Mouse (Mus musculus) olfactory bulb, adult 2 months (tissue): ENCODE results near the gene Tspan9. TPM values are rescaled to one million over a fixed set of nuclear protein-coding genes. Genes with fewer than 3 reads are reported as not detected.
A peak's percentile ranks its signal among the peaks of the same experiment; 100 is the strongest.

Experiments used
- H3K27ac ChIP-seq: fragments of 200-500 bp; 2 replicates; pipeline ENCODE4 v1.5.1; 2012; ENCODE audit warnings: low read depth, low read length; ENCODE audit not compliant: insufficient read depth
- H3K4me1 ChIP-seq: fragments of 200-500 bp; 2 replicates; pipeline ENCODE4 v1.6.1; 2012; ENCODE audit warnings: low read length; ENCODE audit not compliant: control insufficient read depth, insufficient read depth
- H3K4me3 ChIP-seq: fragments of 200-500 bp; 2 replicates; pipeline ENCODE4 v1.5.1; 2012; ENCODE audit warnings: mild to moderate bottlenecking, low read depth, low read length, moderate library complexity; ENCODE audit not compliant: insufficient read depth
- CTCF ChIP-seq: fragments of 200-500 bp; IDR thresholded peaks from 2 replicates; pipeline ENCODE4 v1.5.1; 2012; ENCODE audit warnings: low read depth, mild to moderate bottlenecking, low read length, moderate library complexity; ENCODE audit not compliant: insufficient read depth
- POLR2A ChIP-seq: fragments of 200-500 bp; IDR thresholded peaks from 2 replicates; pipeline ENCODE4 v1.6.1; 2012; ENCODE audit warnings: mild to moderate bottlenecking, low read depth, low read length, moderate library complexity; ENCODE audit not compliant: insufficient read depth
- WGBS: fragments of 180-500 bp; shearing (Covaris S2); methylation state at CpG from one replicate; pipeline ENCODE4 v1.1.7; 2018; 5-methylcytosine and 5-hydroxymethylcytosine counted together
- polyA plus RNA-seq: library from polyadenylated mRNA; stranded (reverse); fragments of >200 nt; gene quantifications from 2 replicates; pipeline ENCODE4 v1.2.4, GENCODE M21; 2012; ENCODE audit warnings: low replicate concordance; ENCODE audit not compliant: missing spikeins, insufficient read depth, insufficient read length

Tspan9 gene
- polyA plus RNA-seq, 1 experiment = not detected

DNA sequence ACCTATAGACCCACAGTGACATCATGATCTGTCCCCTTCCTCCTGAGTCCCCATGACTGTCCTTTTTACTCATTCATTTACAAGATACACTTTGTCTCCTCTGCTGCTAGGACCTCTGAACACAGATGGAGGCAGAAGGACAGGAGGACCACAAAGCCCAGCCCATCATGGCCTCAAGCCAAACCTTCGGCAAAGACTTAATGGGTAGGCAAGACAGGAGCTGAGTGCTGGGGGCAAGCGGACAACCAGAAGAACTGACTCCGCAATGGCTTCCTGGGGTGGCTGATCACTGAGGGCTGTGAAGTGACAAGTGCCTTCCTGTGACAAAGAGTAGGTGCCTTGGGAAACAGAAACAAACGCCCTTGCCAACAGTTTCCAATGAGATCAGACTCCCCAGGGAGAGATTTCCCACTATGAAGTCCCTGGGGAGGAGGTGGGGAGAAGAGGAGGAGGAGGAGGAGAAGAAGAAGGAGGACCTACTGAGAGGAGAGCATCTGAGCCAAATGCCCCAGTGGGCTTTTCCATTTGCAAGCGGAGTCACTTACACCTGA lies 67.9 kb downstream of the Tspan9 start:
- 72% methylated on average over 5 of the region's 5 CpGs for WGBS

DNA sequence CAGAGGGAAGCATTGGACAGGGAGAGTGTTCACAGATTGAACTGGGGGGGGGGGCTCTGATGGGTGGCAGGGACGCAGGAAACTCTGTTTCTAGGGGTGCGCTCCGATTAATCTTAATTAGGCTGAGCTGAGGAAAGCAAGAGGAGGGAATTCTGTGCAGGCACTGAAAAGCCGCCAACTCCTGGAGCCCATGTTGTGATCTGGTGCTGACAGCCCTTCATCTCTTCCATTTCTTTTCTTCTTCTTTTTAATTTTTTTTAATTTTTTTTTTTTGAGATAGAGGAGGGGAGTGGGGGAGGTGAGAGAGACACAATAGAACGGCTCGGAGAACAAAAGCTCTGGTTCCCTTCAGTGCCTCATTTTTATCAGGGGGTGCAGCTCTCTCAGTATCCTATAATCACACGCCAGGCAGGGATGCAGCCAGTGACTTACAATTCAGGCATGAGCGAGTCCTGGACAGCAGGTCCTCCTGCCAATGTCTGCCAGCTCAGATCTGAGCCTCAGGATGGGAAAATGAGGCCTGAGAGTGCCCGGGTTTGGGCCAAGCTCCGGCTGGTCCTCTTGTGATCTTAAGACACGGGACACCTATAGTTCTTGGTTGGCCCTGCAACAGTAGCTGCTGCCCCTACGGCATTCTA lies 72.4 kb downstream of the Tspan9 start:
- Histone ChIP-seq H3K27ac (0 out of 2 replicates have a peak overlapping the region, but pooled peaks have one; percentile 28), H3K4me3 (no peak overlapping the region), H3K4me1 (peaks cover 22% of the 10 kb centered on the region)
- WGBS = 45% methylated on average over 11 of the region's 12 CpGs
- no peak for TF ChIP-seq POLR2A
- no peak for TF ChIP-seq CTCF

More for the DNA sequence above, 67.9 kb downstream of the Tspan9 start:
- H3K4me1 ChIP-seq = peaks cover 21% of the 10 kb centered on the region
- no peak for TF ChIP-seq POLR2A
- TF ChIP-seq CTCF = no peak
- H3K27ac ChIP-seq = no peak overlapping the region
- H3K4me3 ChIP-seq = no peak overlapping the region

DNA sequence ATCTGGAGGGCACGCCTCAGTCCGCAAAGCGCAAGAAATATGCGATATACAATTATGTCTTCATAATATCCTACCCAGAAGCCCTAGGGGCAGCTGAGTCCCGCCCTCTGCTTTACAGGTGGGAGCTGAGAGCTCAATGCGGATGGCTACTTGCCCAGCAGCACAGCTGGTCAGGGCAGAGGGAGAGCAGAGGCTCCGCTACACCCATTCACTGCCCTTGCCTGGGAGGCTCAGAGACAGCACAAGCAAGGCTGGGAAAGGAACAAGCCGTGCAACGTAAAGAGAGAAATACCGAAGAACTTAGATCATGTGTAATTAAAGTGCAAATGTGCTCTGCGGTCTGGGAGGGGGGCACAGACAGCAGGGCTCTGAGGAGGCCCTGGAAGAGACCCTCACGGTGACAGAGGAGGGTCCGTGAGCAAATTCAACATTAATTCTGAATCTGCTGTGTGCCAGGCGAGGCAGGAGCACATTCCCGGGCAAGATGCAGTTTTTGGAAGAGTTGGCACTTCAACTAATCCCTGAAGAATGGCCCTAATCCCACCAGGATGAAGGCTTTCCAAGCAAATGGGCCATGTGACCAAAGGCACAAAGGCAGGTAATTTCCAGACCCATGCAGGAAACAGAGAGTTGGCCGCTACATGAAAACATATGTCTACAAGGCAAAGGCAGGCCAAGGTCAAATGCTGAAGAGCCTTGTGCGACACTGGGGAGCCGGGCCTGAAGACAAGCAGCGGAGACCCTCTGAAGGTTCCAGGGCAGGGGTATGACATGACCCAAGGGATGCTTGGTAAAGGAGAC lies 73.1 kb downstream of the Tspan9 start:
- WGBS = 70% methylated on average over 19 of the region's 19 CpGs
- H3K4me1 ChIP-seq = peaks cover 17% of the 10 kb centered on the region
- no peak overlapping the region for H3K4me3 ChIP-seq
- 0 out of 2 replicates have a peak overlapping the region, but pooled peaks have one; percentile 28 for H3K27ac ChIP-seq
- TF ChIP-seq CTCF = no peak
- no peak for TF ChIP-seq POLR2A

DNA sequence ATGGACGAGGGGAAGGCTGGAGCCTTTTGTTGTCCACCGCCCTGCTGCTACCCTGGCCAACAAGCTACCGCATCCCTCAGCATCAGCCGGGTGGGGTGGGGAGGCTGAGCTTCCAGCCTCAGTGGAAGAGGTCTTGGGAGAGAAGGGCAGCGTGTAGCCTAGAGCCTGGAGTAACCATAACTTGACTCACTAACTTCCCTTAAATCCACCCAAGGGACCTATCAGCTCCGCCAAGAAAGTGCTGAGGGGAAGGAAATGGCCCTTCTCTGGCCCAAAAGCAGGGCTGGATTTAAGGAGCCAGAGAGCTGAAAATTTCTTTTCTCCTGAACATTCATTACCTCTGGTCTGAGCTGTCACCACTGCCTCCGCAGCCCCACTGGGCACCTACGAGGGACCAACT lies 75.2 kb downstream of the Tspan9 start:
- H3K27ac ChIP-seq = no peak overlapping the region
- no peak overlapping the region for H3K4me3 ChIP-seq
- WGBS = 92% methylated on average over 8 of the region's 8 CpGs
- TF ChIP-seq POLR2A (no peak), CTCF (no peak)
- peaks cover 19% of the 10 kb centered on the region for H3K4me1 ChIP-seq

DNA sequence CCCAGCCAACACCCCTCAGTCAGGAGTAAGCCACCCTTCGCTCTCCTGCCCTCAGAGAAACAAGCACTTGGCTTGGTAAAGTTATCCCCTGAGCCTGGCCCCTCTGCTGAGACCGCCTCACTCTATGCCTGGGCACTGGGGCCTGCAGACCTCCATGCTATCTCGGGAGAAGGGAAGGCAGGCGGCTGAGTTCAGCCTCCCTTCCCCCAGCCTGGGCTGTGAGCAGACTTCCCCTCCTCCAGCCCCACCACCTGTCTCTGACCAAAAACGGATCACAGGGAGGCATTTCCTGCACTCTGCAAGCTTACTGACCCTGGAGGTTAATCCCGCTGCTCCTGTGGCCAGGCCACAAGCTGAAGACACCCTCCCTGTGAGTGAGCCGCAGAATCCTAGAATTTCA lies 77.4 kb downstream of the Tspan9 start:
- WGBS = 73% methylated on average over 7 of the region's 7 CpGs
- TF ChIP-seq CTCF (no peak), POLR2A (no peak)
- Histone ChIP-seq H3K27ac (no peak overlapping the region), H3K4me1 (peaks cover 14% of the 10 kb centered on the region), H3K4me3 (no peak overlapping the region)

DNA sequence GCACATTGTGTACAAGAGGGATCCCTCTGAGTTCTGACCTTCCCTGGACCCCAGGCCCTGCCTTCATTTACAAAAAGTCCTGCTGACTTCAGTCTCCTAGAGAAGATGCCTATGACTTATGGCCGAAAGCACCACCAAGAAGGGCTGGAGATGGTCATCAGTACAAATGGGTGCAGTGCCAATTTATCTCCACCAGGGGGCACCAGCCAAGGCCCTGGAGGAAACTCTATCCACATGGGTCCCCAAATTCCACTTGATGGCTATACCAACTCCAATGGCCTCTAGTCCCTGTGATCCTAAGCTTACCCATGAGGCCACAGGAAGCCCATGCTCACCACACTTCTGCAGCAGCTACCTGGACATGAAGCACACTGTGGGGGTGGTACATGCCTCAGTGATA lies 79.9 kb downstream of the Tspan9 start:
- H3K27ac ChIP-seq = no peak overlapping the region
- H3K4me1 ChIP-seq = peaks cover 5% of the 10 kb centered on the region
- WGBS = 89% methylated on average over 1 of the region's 1 CpGs
- TF ChIP-seq CTCF (no peak), POLR2A (no peak)
- no peak overlapping the region for H3K4me3 ChIP-seq

DNA sequence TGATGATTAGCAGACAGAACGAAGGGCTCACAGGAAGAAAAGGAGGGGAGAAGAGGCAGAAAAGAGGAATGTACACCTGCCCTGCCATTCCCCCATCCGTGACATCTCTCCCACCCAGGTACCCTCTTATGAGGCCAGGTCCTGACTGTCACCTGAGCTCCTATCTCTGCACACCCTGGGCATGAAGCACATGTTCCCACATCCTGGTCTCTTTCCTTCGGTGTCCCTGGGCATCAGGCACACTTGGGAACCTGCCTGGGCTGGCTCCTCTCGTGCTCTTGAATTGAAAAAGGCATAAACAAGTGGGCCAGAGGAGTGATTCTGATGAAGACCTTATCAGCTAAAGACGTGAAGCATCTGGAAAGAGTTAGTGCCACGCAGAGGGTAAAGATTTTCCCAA lies 80.6 kb downstream of the Tspan9 start:
- 95% methylated on average over 6 of the region's 6 CpGs for WGBS
- Histone ChIP-seq H3K4me1 (peaks cover 11% of the 10 kb centered on the region), H3K4me3 (no peak overlapping the region), H3K27ac (no peak overlapping the region)
- TF ChIP-seq POLR2A = no peak
- TF ChIP-seq CTCF = no peak

DNA sequence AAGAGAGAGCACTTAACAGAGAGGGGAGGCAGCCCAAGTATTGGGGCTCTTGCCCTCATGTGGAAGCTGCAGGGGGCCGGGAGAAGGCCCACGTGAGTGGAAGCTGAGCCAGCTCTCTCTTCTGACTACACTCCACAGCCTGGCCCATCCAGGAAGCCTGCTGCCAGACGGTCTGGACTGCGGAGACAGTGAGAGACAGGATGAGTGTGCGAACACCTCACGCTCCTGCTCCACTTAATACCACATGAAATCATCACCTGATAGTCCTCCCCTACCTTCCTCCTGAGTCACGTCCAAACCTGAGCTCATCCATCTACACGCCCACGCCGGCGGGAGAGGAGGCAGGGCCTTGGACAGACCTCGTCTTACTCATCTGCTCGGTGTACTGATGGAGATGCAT lies 81.2 kb downstream of the Tspan9 start:
- Histone ChIP-seq H3K4me3 (no peak overlapping the region), H3K4me1 (peaks cover 11% of the 10 kb centered on the region), H3K27ac (no peak overlapping the region)
- TF ChIP-seq POLR2A = no peak
- no peak for TF ChIP-seq CTCF
- WGBS = 91% methylated on average over 13 of the region's 13 CpGs

DNA sequence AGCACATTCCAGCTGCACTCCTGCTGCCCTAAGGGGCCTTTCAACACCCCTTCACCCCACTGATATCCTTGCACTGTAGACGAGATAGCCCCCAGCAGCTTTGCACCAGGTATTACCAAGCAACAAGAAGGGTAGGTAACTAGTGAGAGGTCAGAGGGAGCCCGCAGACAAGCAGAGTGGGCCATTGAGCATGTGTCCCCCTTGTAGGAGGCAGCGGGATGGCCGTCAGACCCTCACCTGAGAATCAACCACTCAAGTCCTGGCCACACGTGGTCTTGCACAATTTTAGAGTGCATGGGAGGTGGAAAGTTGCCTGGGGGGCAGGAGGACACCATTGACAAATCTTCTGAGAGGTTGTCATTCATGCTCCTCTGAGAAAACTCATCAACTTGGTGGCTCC lies 82.1 kb downstream of the Tspan9 start:
- 90% methylated on average over 5 of the region's 5 CpGs for WGBS
- TF ChIP-seq POLR2A (no peak), CTCF (no peak)
- Histone ChIP-seq H3K4me1 (peaks cover 11% of the 10 kb centered on the region), H3K4me3 (no peak overlapping the region), H3K27ac (no peak overlapping the region)
